Mouse (Mus musculus): ENCODE data around the gene Otulin.
A peak's percentile ranks its signal among the peaks of the same experiment; 100 is the strongest.

Otulin gene

GRCm38 (mm10) chr15:27545203-27545602 lies 85.3 kb downstream of the Otulin start:
- no peak for DNase-seq

DNA sequence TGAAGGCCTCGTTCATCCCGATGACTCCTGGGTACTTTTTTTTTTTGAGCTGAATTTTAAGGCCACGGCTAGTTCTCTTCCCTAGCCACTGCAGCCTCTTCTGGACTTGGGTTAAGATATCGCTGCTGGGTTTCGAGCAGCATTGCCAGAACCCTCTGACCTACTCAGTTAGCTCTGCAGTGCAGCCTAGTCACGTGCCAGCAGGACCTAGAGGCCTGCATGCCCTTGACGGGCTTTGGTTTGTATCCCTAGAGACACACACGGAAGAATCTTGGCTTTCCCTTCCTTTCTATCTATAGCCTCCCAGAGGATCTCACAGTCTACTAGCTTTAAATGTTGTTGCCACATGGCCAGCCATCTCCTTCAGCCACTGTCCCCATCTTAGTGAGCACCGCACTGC lies 90.7 kb downstream of the Otulin start:
- DNase-seq: no peak

DNA sequence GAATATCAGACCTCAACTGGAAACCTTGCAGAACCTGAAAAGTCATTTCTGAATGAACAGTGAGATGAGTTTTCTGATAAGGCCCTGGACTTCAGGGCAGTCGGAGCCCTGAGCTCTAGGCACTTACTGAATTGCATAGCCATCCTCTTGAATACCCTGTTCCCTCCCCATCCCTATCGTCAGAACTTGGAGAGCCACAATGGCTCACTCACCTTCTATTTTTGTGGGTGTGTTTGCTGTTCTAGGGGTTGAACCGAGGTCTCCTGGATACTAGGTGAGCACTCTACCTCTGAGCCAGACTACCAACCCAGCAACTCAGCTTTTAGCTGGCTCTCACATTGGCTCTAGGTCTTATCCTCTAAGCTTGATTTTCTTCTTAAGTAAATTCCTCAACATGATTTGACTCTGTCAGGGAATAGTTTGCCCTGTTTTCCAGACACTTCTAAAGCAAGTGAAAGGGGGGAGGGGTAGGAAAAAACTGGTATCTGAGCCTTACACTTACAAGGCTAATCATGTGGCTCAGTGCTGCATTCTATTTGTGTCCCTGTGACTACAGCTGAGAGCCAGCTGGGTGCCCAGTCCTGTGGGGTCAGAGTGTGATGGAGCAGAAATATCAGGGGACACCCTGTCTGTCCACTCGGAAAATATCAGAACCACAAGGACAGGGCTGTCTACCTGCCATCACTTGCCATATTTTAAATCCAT lies 92.8 kb downstream of the Otulin start:
- DNase-seq: no peak

DNA sequence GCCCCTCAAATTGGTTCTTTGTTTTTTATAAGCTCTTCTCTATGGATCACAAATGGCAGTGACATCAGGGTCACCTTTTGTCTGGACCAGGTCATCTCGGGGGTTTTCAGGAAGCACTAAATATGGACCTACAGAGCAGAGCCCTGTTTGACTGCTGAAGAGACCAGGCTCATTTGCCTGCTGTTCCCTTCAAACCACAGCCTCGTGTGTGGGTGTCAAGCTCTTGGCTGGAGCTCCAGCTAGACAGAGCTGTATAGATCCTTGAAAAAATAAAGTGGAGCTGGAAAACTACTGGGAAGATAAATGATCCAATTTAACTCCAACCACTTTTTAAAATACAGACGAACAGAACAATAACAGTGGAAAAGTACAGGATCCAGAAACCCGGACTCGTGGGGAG lies 93.7 kb downstream of the Otulin start:
- DNase-seq: no peak

- no peak for DNase-seq
Observed at GRCm38 (mm10) chr15:27536186-27536585, 94.3 kb downstream of the Otulin start.

- no peak for DNase-seq
Observed at GRCm38 (mm10) chr15:27535681-27536080, 94.8 kb downstream of the Otulin start.

- DNase-seq: no peak
Observed at GRCm38 (mm10) chr15:27533036-27533435, 97.5 kb downstream of the Otulin start.

DNA sequence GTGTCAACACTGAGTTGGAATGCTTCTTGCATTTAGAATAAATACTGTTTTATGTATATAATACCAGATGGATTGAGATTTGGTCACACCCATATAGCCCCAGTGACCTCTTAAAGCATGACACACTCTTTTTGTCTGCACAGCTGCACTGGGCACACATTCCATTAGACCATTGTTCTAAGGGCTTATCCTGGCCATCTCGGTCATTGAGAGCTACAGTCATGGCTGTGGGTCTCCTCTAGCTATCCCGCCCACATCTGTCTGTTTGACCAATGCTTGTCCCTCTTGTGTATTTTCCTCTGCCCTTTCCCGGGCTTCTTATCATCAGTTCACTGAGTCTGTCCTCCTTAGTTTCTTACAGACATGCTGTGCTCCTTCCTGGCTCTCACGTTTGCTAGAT lies 100.5 kb downstream of the Otulin start:
- no peak for DNase-seq

- DNase-seq: no peak
Observed at GRCm38 (mm10) chr15:27528896-27529295, 101.6 kb downstream of the Otulin start.

DNA sequence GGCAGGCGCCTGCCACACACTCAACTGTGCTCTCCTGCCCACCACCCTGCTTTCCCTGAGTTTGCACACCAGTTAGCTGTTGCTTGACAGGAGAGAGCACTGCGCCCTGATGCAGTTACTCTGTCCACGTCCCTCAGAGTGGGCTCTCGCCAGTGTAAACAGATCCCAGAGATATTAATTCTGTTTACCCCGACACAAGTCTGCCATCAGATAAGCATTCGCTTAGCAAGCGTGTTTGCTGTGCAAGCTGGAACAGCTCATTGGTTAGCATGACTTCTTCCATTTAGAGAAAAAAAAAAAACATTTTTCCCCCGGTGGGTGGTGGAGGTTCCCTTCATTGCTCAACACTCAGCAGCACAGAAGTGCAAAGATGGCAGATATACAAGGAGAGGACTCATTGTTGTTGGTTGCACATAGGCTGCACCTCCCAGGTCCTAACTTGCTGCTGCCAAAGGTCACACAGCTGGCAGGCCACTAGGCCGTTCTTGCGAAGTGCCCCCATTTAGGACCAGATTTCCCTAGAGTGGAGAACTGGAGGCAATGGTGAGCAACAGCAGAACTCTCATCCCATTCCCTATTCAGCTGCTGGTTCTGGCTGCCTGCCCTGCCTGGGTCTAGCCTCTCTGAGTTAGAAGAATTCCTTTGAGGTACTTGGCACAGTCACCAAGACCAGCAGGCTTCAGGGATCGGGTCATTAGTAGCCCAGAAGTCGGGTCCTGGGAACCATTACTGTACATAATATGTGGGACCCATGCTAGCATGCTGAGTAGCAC lies 105.1 kb downstream of the Otulin start:
- no peak for DNase-seq

- DNase-seq: no peak
Observed at GRCm38 (mm10) chr15:27519857-27520256, 110.6 kb downstream of the Otulin start.

DNA sequence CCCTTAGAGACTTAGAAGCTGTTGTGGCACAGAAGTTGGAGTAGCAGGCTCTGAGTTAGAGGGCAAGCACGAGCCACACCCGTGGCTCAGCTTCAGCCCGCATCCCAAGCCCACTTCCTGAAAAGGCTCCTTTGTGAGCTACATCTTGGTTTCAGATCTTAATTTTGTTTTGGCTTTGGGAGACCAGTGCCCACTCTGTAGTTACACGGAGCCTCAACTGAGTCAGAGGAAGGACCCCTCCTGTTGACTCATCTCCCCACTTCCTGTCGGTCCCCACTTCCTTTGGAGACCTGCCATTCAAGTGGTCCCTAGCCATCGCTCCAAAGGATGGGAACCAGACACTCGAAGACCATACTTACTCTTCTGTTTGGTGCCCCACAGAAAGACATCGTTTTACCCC lies 112.5 kb downstream of the Otulin start:
- DNase-seq: no peak

GRCm38 (mm10) chr15:27516927-27517326 lies 113.6 kb downstream of the Otulin start:
- no peak for DNase-seq

GRCm38 (mm10) chr15:27508982-27509381 lies 121.5 kb downstream of the Otulin start:
- peak; percentile 36 for DNase-seq

- DNase-seq: no peak
Observed at GRCm38 (mm10) chr15:27508169-27508568, 122.3 kb downstream of the Otulin start.

DNA sequence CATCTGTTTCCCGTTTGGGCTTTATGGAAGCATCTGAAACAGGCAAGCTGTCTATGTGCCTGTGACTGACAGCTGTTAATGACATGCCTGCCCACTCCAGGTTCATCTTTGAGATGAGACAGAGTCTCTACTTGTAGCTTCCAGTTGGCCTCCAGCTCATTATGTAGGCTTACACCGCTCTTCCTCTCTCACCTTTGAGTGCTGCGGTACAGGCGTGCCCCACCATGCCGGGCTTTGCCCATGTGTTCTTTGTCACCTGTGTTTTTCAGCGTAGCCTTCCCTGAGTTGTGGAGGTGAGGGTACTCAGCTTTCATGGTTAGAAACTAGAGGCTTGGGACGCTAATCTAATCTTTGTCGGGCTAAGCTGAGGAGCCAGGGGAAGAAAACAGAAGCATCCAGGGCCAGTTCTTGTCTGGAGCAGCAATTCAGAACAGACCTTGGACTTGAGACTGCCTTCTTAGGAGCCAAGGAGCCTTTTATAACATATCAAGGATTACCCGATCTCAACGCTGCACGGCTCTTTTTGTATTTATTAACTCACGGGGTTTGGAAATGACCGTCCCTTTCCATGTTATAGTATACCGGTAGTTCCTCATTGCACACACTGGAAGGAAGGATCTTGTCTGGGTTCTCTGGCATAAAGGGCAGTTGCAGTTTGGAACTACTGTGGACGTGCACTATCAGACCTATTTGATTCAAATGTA lies 123.4 kb downstream of the Otulin start:
- DNase-seq: no peak

DNA sequence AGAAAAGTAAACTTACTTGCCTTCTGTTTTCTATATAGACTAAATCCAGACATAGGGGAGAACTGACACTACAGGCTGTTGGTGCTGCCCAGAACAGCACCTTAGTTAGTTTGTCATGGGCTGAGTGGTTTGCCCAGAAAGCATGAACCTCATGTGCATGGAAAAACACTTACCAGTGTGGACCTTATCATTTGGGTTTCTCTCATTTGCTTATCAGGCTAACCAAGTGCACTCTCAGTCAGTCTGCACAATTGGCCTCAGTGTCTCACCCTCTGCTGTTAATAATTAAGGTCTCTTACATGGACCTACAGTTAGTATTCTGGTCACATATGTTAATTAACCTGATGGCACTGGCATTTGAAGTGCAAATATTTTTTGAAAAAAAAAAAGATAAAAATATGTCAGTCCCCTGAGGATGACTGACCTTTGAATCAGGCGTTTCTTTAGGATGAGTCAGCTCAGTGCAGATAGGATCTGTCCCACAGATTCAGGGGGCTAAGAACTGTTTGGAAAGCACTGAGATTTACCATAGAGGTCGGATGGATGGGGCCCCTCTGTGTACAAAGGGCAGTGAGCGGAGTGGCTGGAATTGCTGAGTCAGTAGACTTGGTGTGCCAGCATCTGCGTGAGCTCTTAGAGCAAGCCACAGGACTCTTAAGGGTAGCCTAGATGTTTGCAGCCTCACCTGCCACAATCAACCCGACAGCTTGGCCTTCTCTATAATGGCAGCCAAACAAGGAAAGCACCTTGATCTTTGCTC lies 124.2 kb downstream of the Otulin start:
- DNase-seq: no peak

- DNase-seq: no peak
Observed at GRCm38 (mm10) chr15:27503801-27504730, 126.4 kb downstream of the Otulin start.

DNA sequence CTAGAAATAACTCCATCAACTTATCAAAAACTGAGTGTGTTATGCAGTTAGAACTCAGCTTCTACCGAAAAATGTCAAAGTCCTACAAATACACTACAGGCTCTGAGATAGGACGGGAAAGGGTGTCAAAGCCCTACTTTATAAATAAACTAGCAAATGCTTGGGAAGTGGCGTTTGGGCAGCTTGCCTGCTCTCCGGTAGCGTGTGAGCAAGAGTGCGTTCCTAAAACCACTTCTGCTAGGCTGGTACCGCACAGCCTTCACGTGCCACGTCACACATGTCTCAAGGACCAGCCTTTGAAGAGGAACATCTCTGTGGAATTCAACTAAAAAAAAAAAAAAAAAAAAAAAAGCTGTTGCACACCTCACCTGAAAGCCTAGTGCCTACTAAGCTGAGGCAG lies 127.3 kb downstream of the Otulin start:
- peak; percentile 75 for DNase-seq

DNA sequence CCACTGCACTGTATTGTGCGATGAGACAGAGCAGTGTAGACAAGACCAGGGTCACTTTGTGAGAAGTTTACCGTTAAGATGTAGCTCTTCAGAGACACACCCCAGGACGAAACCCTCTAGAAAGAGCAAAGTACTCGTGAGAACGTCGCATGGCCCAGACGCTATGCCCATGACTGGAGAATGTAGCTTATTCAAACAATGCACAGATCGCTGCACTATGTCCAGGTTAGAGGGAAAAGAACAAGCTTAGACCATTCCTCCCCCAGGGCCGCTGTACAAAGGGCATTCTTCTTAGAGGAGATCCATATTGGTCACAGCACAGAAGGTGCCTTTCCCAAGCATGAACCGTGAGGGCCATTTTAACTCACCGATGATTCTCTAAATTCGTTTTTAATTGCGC lies 128.2 kb downstream of the Otulin start:
- no peak for DNase-seq

DNA sequence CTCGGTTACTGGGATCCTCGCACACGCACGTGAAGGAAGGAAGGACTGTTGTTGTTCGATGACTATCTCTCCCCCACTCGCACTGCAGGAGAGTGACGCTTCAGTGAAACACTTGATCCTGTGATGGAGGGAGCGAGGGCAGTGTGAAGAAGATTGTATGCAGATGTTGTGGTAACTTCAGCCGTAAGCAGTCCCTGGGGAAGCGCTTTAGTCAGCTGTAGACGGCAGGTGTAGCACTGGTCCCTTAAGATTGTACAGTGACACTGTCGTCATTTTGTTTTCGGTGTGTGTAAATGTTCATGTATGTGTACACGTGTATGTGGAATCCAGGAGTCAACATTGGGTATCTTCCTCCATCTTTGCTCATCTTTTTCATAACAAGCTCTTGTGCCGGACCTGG lies 130.1 kb downstream of the Otulin start:
- DNase-seq: no peak

- DNase-seq: no peak
Observed at GRCm38 (mm10) chr15:27498078-27498477, 132.4 kb downstream of the Otulin start.

Data from right cerebral cortex, postnatal 14 days (tissue).